Mouse (Mus musculus): Measurements from ENCODE around the gene Parp2. TPM values are rescaled to one million over a fixed set of nuclear protein-coding genes. Genes with fewer than 3 reads are reported as not detected.
"Not testable (repeated sequence)": the region's sequence is repeated elsewhere in the genome, so short reads cannot be mapped to it uniquely, and the experiment has no call there.

Gene Parp2
- total RNA-seq (2015), result 59.7 and 62.1 TPM in 2 replicates
- 53.6 and 78.7 TPM in 2 replicates for total RNA-seq (2017)

DNA sequence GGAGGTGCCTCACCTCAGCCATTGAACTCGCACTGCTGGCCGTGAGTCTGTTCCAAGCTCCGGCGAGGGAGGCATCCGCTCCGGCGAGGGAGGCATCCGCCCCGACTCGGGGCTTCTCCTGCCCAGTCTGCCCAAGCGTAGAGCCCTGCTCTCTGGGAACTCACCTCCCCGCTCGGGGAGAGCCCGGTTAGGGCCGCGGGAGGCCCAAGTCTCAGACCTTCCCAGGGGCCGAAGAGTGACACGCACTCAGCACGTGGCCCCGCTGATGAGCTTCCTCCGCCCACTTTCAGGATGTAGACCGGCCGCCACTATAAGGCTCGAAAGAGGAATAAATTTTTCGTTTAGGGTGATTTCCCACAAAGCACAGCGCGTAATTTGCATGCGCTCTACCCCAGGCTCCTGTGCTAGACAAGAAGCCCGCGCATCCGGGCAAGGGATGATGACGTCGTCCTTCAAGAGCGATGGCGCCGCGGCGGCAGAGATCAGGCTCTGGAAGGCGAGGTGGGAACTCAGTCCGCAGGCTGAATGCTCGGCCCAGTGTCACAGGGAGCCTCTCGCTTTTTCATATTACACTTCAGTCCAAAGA, at the start of gene Parp2, which contains the start of gene Ccnb1ip1:
TSS of gene Parp2 (plus strand) at position 355 of the 586 bp plus-strand sequence.
TSS of gene Ccnb1ip1 (minus strand) at position 246 of the 586 bp plus-strand sequence.
- peak; percentile 95 for ATAC-seq (ENCODE audit: poor library complexity, severe bottlenecking)

DNA sequence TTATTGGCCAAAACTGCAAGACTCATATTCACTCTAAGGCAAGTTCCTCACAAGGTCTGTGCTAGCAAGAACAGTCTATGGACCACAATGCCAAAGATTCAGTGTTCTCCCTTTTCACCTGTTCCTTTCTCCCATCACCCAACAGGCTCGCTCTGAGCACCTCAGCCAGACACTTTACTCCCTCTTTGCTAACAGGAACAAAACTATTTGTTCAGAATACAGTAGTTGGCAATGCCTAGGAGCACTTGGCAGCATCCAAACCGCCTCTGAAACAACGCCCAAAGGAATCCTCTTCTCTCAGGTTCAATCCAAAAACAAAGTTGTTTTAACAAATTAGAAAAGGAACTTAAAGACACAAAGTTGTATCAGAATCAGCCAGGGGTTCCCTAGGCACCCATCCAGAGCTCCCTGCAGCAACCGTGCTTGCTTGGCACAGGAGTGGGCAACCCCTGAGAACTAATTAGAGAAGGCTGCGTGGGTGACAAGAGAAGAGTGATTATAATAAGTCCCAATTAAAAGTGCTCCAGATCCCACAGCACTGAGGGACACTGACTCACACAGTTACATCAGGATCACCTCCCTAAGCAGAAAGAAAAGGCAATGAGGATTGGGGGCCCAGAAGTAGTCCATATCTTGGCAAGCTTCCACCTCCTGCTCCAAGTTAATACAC, 49.1 kb upstream of the Parp2 start:
- no peak for ATAC-seq (ENCODE audit: poor library complexity, severe bottlenecking)

DNA sequence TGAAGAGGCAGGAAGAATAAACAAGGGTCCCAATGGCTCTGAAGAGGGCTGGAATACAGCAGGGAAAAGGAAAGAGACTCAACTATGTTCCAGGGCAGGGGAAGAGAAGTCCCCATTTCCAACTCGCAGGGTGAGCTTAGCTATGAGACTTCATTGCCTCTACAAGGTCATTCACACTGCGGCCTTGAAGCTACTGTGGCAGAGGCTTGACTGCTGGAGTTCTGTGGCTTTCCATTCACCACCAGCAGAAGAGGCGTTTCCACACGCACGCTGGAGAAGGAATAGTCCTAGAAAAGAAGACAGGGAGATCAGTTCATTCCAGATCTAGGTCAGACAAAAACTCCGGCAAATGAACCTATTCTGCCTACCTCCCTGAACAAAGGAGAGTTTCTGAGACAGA, 41.9 kb upstream of the Parp2 start:
- no peak for ATAC-seq (ENCODE audit: poor library complexity, severe bottlenecking)

DNA sequence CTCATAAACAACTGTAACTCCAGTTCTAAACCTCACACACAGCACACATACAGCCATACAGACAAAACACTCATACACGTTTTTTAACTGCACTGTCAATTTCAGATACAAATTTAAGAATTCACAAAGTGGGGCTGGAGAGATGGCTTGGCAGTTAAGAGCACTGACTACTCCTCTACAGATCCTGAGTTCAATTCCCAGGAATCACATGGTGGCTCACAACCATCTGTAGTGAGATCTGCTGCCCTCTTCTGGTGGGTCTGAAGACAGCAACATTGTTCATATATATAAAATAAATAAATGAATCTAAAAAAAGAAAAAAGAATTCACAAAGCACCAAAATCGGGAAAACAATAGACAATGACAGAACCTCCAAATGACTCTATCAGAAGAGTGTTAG, 36.3 kb upstream of the Parp2 start:
- no peak for ATAC-seq (ENCODE audit: poor library complexity, severe bottlenecking)

DNA sequence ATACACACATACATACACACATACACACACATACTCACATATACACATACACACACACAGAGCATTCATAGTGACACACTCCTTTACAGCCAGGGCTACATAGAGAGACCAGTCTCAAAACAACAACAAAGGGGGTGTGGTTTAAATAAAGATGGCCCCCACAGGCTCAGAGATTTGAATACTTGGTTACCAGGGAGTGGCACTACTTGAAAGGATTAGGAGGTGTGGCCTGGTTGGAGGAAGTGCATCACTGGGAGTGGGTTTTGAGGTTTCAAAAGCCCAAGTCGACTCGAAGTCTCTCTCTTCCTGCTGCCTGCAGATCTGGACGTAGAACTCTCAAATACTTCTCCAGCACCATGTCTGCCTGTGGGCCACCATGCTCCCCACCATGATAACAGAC, 25.5 kb upstream of the Parp2 start:
- ATAC-seq (ENCODE audit: poor library complexity, severe bottlenecking), result no peak

DNA sequence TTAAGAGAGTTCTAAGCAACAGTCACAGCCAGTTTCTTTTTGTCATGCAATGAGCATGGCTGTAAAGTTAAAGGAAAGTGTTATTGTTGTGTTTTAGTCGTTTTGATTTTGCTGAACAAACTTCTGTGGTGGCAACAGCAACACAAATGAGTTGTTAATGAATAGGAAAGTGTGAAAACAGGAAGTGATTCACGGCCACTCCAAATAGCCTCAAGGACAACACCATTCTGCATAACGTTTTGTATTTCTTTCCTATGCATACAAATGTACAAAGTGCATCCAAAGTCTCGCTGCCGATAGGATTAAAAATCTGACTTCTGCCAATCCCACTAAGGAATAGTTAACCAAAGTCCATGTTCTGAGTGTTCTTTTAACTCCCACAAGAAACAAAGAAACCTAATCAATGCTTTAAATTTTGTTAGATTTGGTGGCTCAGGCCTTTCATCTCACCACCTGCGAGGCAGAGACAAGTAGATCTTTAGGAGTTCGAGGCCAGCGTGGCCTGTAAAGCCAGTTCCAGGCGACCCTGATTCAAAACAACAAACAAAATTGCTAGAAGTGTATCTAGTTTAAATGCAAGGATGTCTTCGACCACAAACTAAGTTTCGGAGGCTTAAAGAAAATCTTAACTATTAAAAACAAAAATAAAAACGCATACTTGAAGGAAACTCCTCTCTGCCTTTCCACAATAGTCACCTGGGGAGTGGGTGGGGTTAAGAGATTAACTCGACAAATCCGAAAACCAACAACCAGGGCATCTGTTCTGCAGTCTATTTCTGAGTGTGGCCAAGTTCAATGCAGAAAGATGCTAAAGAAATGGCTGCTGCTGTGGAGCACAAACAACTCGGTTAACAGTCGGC, 23.0 kb upstream of the Parp2 start:
- ATAC-seq (ENCODE audit: poor library complexity, severe bottlenecking), result peak; percentile 25; the same call in 1 of the 2 replicates

DNA sequence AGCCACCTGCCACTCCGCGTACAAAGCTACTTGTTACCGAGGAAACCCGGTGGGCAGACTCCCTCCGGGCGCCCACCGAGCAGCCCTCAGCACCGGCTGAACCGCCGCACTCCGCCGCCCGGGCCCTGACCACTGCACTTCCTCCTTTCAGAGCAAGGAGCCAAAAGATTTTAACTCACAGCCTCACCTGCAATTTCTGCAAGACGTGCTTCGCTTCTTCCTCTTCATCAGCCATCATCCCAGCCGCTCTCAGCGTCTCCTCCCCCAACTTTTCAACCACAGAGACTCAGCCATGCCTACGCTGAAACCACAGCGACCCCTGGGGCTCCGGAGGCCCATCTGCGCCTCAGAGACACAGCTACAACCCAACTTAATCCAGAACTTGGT, 22.4 kb upstream of the Parp2 start, which contains the start of gene Ttc5:
TSS of gene Ttc5 (minus strand) at position 269 of the 387 bp plus-strand sequence.
- ATAC-seq (ENCODE audit: poor library complexity, severe bottlenecking), result peak; percentile 98

DNA sequence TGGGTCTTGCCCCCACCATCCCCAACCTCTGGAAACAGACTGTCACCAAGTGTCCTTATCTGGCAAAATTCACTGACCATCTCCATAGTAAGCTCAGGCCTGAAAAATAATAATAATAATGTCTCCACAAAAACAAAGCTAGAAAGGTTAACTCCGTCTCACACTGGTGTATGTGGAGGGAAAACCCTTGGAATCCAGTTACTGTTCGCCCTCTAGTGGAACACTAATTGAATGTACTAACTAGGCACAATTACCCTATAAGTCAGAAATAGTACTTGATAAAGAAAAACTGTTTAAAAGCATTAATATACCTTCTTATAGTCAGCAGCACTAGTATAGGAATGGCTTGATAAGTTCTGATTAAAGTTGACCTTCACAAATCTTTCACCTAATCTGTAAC, 19.5 kb upstream of the Parp2 start:
- ATAC-seq (ENCODE audit: poor library complexity, severe bottlenecking), result no peak

DNA sequence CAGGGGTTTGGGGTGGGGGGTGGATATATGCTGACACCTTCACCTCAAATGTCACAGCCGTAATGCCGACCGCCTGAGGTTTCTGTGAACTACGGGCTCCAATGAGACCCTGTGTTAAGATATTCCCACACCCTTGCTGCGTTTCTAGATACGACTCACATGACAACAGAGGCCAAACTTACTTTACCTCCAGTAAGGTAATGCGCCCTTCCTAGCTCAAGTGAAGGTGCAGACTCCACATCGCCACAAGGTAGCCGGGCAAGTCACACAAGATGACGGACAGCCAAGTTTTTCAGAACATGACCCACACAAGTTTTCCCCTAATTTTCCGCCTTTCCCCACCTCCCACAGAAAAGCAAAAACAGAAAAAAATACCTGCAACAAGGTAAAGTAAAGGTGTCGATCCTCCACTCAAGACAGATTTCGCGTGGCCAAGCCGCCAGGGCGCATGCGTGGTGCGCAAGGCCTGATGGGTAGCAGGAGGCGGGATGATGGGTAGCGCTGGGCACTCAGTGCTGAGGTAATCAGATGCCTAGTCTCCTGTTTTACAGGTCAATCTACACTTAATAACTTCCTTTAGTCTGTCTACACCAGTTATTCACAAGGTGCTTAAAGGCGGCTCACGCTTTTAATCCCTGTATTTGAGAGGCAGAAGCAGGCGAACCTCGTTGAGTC, 12.2 kb upstream of the Parp2 start:
- ATAC-seq (ENCODE audit: poor library complexity, severe bottlenecking), result no peak

DNA sequence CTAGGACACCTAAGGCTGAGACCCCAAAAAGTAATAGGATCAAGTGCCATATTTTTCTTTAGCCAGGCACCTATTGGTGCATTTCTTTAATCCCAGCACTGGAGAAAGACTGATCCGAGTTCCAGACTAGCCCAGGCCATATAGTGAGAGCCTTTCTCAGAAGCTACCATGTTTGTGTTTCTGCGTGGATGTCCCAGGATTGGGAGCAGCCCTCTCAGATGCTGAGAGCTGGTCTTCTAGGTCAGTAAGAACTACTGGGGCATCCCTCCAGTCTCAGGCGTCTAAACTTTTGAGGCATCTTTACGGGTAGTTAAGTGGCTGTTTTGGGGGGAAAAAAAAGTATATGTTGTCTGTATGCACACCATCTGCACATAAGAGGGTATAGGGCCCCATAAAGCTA, 11.7 kb upstream of the Parp2 start:
- no peak for ATAC-seq (ENCODE audit: poor library complexity, severe bottlenecking)

DNA sequence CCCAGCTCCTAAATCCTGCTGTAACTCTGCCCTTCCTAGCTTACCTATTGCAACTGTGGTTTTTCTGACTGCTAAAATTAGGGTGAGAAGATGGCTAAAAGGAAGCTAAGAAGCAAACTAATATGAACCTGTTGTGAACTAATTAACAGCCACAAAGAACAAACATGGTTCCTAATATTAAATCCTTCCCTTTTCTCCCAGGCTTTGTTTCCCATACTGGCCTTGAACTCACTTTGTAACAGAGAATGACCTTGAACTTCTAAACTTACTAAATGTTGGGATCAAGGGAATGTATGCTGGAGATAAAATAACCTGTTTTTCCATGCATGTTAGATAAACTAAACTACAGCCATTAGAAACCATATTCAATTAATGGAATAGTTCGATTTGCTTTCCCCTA, 11.2 kb upstream of the Parp2 start:
- ATAC-seq (ENCODE audit: poor library complexity, severe bottlenecking), result no peak

DNA sequence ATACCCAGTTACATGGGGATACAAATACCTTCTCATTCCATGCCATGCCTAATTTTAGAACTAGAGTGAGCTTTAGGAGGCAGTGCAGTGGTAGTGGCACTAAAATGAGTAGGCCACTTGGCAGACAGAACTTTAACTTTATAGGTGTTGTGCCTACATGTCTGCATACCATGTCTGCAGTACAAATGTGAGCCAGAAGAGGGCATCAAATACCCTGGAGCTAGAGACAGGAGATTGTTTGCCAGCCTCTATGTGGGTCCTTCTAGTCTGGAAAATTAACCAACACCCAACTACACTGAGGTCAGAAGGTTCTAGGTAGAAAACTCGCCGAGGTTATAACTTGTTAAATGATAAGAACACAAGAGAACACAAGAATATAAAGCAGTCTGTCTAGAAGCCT, 9.1 kb upstream of the Parp2 start:
- peak; percentile 76 for ATAC-seq (ENCODE audit: poor library complexity, severe bottlenecking)

DNA sequence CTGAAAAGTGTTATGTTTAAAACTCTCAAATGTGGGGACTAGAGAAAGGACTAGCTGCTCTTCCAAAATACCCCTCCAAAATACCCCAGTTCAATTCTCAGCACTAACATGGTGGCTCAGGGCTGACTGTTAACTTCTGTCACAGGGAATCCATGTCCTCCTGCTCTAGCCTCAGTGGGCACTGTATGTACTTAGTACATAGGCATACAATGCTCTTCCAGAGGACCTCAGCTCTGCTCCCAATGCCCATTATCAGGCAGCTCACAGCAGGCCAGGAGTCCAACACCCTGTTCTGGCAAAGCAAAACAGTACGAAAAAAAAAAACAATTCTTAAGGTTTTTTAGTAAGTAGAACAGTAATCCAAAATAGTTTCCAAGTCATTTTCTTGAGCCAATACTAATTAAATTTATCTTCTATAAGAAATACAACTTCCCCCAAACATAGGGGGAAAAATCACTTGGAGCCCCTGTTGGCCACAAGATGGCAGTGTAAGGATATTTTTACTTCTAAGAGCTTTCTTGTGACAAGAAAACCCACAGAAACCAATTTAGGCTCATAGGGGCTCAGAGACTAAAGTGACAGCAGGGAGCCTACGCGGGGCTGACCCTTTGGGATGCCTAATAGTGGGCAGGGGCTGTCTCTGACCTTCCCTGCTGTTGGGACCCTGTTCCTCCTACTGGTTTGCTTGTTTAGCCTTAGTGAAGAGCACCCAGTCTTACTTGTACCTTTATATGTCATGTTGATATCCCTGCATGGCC, 8.0 kb upstream of the Parp2 start:
- peak; percentile 80 for ATAC-seq (ENCODE audit: poor library complexity, severe bottlenecking)

DNA sequence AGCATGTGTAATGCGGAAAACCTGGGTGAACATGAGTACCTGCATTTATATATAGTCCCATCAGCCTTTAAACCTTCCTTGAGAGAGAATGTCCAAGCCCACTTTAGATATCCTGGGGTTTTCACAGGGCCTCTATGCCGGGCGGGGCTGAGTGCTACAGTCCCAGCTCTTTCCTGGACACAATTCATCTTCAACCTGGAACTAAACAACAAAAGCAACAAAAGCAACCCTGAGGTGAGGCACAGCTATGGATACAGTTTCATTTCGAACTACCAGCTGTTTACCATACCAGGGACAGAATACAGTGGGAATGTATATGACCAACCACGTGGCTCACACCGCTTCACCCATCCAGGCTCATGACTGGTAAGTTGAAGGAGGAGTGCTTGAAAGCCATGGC, 5.2 kb upstream of the Parp2 start:
- ATAC-seq (ENCODE audit: poor library complexity, severe bottlenecking), result no peak

DNA sequence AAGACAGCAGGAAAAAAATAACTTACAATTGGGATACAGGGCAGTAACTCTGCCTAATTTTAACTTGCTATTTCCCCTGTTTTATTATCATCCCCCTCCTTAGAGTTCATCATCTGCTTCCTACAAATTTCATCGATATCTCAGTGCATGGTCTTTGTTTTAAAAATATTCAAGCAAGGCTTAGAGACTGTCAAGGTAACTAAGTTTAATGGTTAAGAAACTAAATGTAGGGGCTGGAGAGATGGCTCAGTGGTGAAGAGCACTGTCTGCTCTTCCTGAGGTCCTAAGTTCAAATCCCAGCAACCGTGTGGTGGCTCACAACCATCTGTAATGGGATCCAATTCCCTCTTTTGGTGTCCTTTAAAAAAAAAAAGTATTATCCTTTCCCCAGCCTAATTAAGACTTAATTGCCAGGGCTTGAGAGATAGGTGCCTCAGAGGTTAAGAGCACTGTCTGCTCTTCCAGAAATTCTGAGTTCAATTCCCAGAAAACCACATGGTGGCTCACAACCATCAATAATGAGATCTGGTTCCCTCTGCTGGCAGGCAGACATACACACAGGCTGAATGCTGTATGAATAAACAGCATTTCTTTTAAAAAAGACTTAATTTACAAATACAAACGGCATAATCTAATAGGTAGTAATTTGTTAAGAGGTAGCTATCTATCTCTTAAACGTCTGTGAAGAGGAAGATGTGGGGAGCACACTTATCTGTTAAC, 4.6 kb upstream of the Parp2 start:
- no peak for ATAC-seq (ENCODE audit: poor library complexity, severe bottlenecking)

DNA sequence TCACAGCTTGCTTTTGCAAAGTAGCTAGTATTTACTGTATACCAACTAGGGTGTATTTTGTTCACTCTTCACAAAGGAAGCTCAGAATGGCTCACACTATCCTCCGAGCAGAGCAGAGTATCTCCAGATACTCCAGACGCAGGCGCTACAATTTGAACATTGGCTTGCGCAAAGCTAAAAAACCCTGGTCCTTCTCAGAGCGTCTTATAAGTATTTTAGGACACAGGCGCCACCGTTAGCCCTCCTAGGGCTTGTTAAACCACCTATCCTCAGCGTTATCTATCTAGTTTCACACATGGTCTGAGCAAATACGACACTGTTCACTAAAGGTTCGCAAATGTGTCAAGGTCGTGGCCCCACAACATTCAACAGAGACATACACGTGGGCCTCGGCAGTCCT, 3.0 kb upstream of the Parp2 start:
- ATAC-seq (ENCODE audit: poor library complexity, severe bottlenecking), result no peak

DNA sequence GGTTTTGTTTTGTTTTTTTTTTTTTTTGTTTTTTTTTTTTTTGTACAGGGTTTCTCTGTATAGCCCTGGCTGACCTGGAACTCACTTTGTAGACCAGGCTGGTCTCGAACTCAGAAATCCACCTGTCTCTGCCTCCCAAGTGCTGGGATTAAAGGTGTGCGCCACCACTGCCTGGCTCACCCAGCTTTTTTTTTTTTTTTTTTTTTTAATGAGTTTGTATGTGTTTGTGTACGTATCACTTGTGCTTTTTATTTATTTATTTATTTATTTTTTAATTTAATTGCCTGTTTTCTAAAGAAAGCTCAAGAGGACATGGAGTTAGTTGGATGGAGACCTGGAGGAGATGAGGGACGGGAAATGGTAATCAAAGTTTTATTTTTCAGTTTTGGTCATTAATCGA, 1.2 kb upstream of the Parp2 start:
- ATAC-seq (ENCODE audit: poor library complexity, severe bottlenecking), result not testable (repeated sequence)

DNA sequence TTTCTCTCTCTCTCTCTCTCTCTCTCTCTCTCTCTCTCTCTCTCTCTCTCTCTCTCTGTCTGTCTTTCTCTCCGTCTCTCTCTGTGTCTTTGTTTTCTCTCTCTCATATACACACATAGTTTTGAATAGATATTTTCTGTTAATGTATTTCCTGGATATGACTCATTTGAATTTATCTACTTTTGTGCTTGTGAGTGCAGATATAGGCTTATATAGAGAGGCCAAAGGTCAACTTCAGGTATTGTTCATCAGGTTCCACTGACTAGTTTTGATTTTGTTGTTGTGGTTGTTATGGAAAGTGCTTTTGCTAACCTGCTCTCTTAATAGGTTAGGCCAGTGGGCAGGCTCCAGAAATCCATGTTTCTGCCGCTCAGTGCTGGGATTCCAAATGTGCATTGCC, 5.4 kb downstream of the Parp2 start:
- ATAC-seq (ENCODE audit: poor library complexity, severe bottlenecking), result no peak

DNA sequence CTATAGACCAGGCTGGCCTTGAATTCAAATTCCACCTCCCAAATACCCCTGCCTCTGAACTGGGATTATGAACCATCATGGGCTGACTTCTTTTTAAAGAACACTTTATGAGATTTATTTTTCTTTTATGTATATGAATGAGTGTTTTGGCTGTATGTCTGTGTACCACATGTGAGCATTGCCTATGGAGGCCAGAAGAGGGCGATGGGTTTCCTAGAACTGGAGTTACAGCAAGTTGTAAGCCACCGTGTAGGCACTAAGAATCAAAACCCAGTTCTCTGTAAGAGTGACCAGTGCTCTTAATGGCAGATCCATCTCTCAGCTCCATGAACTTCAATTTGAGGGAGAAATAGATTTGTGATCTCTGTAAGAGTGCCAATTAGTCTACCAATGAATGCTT, 15.6 kb downstream of the Parp2 start:
- ATAC-seq (ENCODE audit: poor library complexity, severe bottlenecking), result no peak

DNA sequence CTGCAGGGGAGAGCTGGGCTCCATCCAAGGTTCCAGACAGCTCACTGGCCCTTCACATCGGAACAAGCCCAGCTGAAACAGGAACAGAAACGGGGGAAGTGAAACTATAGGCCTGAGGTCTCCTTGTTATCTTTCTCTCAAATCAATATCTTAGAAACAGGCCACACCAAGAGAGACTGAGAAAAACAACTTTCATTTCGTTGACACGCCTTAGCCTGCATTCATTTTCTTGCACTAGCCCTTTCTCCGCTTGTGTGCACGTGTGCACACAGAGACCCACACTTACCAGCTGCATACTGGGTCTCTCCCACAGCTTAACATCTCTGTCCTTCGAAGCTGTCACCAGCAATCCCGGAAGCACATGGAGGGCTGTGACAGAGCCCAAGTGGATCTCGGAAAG, 16.6 kb downstream of the Parp2 start:
- peak; percentile 90 for ATAC-seq (ENCODE audit: poor library complexity, severe bottlenecking)
